Mouse (Mus musculus) embryonic fibroblast, embryonic 13.5 days (primary cell): ENCODE measurements around the gene Atp1b2.

ENCODE experiments used
- CTCF ChIP-seq: IDR thresholded peaks from 2 replicates; pipeline ENCODE4 v1.5.1; 2011; ENCODE audit warnings: mild to moderate bottlenecking, control low read depth, low read length, moderate library complexity, borderline replicate concordance; ENCODE audit not compliant: insufficient read depth
- POLR2A ChIP-seq: IDR thresholded peaks from 2 replicates; pipeline ENCODE4 v1.6.1; 2011; ENCODE audit warnings: low read depth, mild to moderate bottlenecking, control low read depth, low read length, moderate library complexity

GRCm38 (mm10) chr11:69620394-69621081, 14.8 kb upstream of the Atp1b2 start:
- TF ChIP-seq CTCF = no peak
- TF ChIP-seq POLR2A = no peak
